Mouse (Mus musculus) kidney, embryonic 16.5 days (tissue): ENCODE measurements around the gene Sertad2. TPM values are rescaled to one million over a fixed set of nuclear protein-coding genes. Genes with fewer than 3 reads are reported as not detected.

Experiments used
- ATAC-seq: fragments of 200-750 bp; cut with Nextera tagmentation; 2 replicates; pipeline ENCODE4 v1.8.0; 2017; ENCODE audit warnings: moderate TSS enrichment; ENCODE audit not compliant: low FRiP score, low TSS enrichment
- H3K27ac ChIP-seq: fragments of 300-500 bp; sonication (generic); 2 replicates; pipeline ENCODE4 v1.5.1; 2014; ENCODE audit warnings: low read length
- H3K27me3 ChIP-seq: fragments of 300-500 bp; sonication (generic); 2 replicates; pipeline ENCODE4 v1.6.1; 2014; ENCODE audit warnings: low read length, control low read depth, mixed read lengths; ENCODE audit not compliant: insufficient read depth
- H3K36me3 ChIP-seq: fragments of 300-500 bp; sonication (generic); 2 replicates; pipeline ENCODE4 v1.6.1; 2014; ENCODE audit warnings: low read length, control low read depth, mixed read lengths; ENCODE audit not compliant: insufficient read depth
- H3K4me1 ChIP-seq: fragments of 300-500 bp; sonication (generic); 2 replicates; pipeline ENCODE4 v1.6.1; 2014; ENCODE audit warnings: low read length, control low read depth, mixed read lengths; ENCODE audit not compliant: insufficient read depth
- H3K4me2 ChIP-seq: fragments of 300-500 bp; sonication (generic); replicated peaks from 2 replicates; pipeline ENCODE4 v1.6.1; 2014; ENCODE audit warnings: low read depth, low read length
- H3K4me3 ChIP-seq: fragments of 300-500 bp; sonication (generic); 2 replicates; pipeline ENCODE4 v1.5.1; 2014; ENCODE audit warnings: mild to moderate bottlenecking, low read length
- H3K9ac ChIP-seq: fragments of 300-500 bp; sonication (generic); replicated peaks from 2 replicates; pipeline ENCODE4 v1.6.1; 2014; ENCODE audit warnings: low read length
- H3K9me3 ChIP-seq: fragments of 300-500 bp; sonication (generic); 2 replicates; pipeline ENCODE4 v1.6.1; 2016; ENCODE audit warnings: low read length, control low read depth
- WGBS: fragments of 180-500 bp; shearing (Covaris S2); extraction: QIAGEN DNeasy Blood & Tissue Kit; methylation state at CpG from one replicate; pipeline ENCODE4 v1.1.7; 2014; 5-methylcytosine and 5-hydroxymethylcytosine counted together
- polyA plus RNA-seq: library from polyadenylated mRNA; unstranded; fragments of >200 nt; fragmentation: Nextera tagmentation; extraction: Ambion mirVana; gene quantifications from 2 replicates; pipeline ENCODE4 v1.2.1, GENCODE M21; 2015

Sertad2 gene
- polyA plus RNA-seq, 1 experiment from 2014 or later: 33.1 TPM

GRCm38 (mm10) chr11:20559236-20559950 is 16.3 kb downstream of the Sertad2 start:
- Histone ChIP-seq H3K27ac (no peak overlapping the region), H3K36me3 (no peaks in the 10 kb centered on the region), H3K9ac (no peak overlapping the region), H3K9me3 (peaks cover 7% of the 10 kb centered on the region), H3K4me3 (no peak overlapping the region), H3K27me3 (no peaks in the 10 kb centered on the region), H3K4me2 (peak overlapping the region; percentile 5; the same call in 1 of the 2 replicates), H3K4me1 (peaks cover 18% of the 10 kb centered on the region; the same call in 1 of the 2 replicates)
- WGBS: 40% methylated on average over 11 of the region's 11 CpGs
- ATAC-seq: no peak

- Histone ChIP-seq H3K9ac (no peak overlapping the region), H3K4me1 (peaks cover 18% of the 10 kb centered on the region; the same call in 1 of the 2 replicates), H3K27ac (no peak overlapping the region), H3K36me3 (no peaks in the 10 kb centered on the region), H3K4me2 (no peak overlapping the region), H3K9me3 (peaks cover 7% of the 10 kb centered on the region), H3K27me3 (no peaks in the 10 kb centered on the region), H3K4me3 (no peak overlapping the region)
- ATAC-seq: no peak
- 60% methylated on average over 10 of the region's 10 CpGs for WGBS
Measured at GRCm38 (mm10) chr11:20559951-20560642, 17.0 kb downstream of the Sertad2 start.

GRCm38 (mm10) chr11:20561323-20562002 is 18.4 kb downstream of the Sertad2 start:
- H3K27me3 ChIP-seq: no peaks in the 10 kb centered on the region
- H3K27ac ChIP-seq: no peak overlapping the region
- peaks cover 18% of the 10 kb centered on the region; the same call in 1 of the 2 replicates for H3K4me1 ChIP-seq
- H3K36me3 ChIP-seq: no peaks in the 10 kb centered on the region
- peak overlapping the region; percentile 50 for H3K4me2 ChIP-seq
- ATAC-seq: peak; percentile 96
- WGBS: 7% methylated on average over 13 of the region's 13 CpGs
- peak overlapping the region; percentile 8; the same call in 1 of the 2 replicates for H3K9ac ChIP-seq
- peak overlapping the region; percentile 23 for H3K4me3 ChIP-seq
- H3K9me3 ChIP-seq: peaks cover 7% of the 10 kb centered on the region

GRCm38 (mm10) chr11:20565057-20565456 is 22.0 kb downstream of the Sertad2 start:
- Histone ChIP-seq H3K9me3 (peaks cover 7% of the 10 kb centered on the region), H3K4me2 (no peak overlapping the region), H3K9ac (no peak overlapping the region), H3K4me1 (peaks cover 7% of the 10 kb centered on the region; the same call in 1 of the 2 replicates), H3K27ac (no peak overlapping the region), H3K27me3 (no peaks in the 10 kb centered on the region), H3K4me3 (no peak overlapping the region), H3K36me3 (no peaks in the 10 kb centered on the region)
- no peak for ATAC-seq
- WGBS: 97% methylated on average over 4 of the region's 4 CpGs

- H3K36me3 ChIP-seq: no peaks in the 10 kb centered on the region
- 0 out of 2 replicates have a peak, but pooled peaks have one; percentile 49 for ATAC-seq
- no peak overlapping the region for H3K27ac ChIP-seq
- H3K4me2 ChIP-seq: no peak overlapping the region
- no peak overlapping the region for H3K4me3 ChIP-seq
- WGBS: 32% methylated on average over 5 of the region's 5 CpGs
- no peaks in the 10 kb centered on the region for H3K27me3 ChIP-seq
- H3K4me1 ChIP-seq: peaks cover 16% of the 10 kb centered on the region
- no peak overlapping the region for H3K9ac ChIP-seq
- H3K9me3 ChIP-seq: no peaks in the 10 kb centered on the region
Measured at GRCm38 (mm10) chr11:20571702-20572413, 28.8 kb downstream of the Sertad2 start.

GRCm38 (mm10) chr11:20576046-20576635 is 33.1 kb downstream of the Sertad2 start:
- Histone ChIP-seq H3K27me3 (no peaks in the 10 kb centered on the region), H3K9me3 (no peaks in the 10 kb centered on the region), H3K27ac (peak overlapping the region; percentile 31; the same call in 1 of the 2 replicates), H3K4me1 (peaks cover 16% of the 10 kb centered on the region), H3K4me3 (no peak overlapping the region), H3K36me3 (no peaks in the 10 kb centered on the region), H3K4me2 (0 out of 2 replicates have a peak overlapping the region, but pooled peaks have one; percentile 15), H3K9ac (no peak overlapping the region)
- 27% methylated on average over 8 of the region's 8 CpGs for WGBS
- peak; percentile 55; the same call in 1 of the 2 replicates for ATAC-seq

GRCm38 (mm10) chr11:20582758-20583157 is 39.7 kb downstream of the Sertad2 start:
- H3K27ac ChIP-seq: no peak overlapping the region
- H3K4me3 ChIP-seq: no peak overlapping the region
- no peak overlapping the region for H3K4me2 ChIP-seq
- ATAC-seq: no peak
- whole genome bisulfite sequencing: 99% methylated on average over 2 of the region's 2 CpGs
- no peak overlapping the region for H3K9ac ChIP-seq
- H3K27me3 ChIP-seq: no peaks in the 10 kb centered on the region
- H3K4me1 ChIP-seq: no peaks in the 10 kb centered on the region
- no peaks in the 10 kb centered on the region for H3K36me3 ChIP-seq
- no peaks in the 10 kb centered on the region for H3K9me3 ChIP-seq

- H3K4me1 ChIP-seq: 0 out of 2 replicates have a peak, but pooled peaks cover 2% of the 10 kb centered on the region
- H3K4me2 ChIP-seq: no peak overlapping the region
- no peaks in the 10 kb centered on the region for H3K9me3 ChIP-seq
- no peak overlapping the region for H3K4me3 ChIP-seq
- no peaks in the 10 kb centered on the region for H3K36me3 ChIP-seq
- ATAC-seq: no peak
- no peak overlapping the region for H3K9ac ChIP-seq
- WGBS: 69% methylated on average over 1 of the region's 1 CpGs
- no peak overlapping the region for H3K27ac ChIP-seq
- H3K27me3 ChIP-seq: no peaks in the 10 kb centered on the region
Measured at GRCm38 (mm10) chr11:20585297-20585696, 42.2 kb downstream of the Sertad2 start.

- Histone ChIP-seq H3K4me1 (0 out of 2 replicates have a peak, but pooled peaks cover 2% of the 10 kb centered on the region), H3K9ac (no peak overlapping the region), H3K9me3 (no peaks in the 10 kb centered on the region), H3K4me3 (no peak overlapping the region), H3K4me2 (no peak overlapping the region), H3K27ac (no peak overlapping the region), H3K36me3 (no peaks in the 10 kb centered on the region), H3K27me3 (no peaks in the 10 kb centered on the region)
- ATAC-seq: no peak
Measured at GRCm38 (mm10) chr11:20586180-20586579, 43.1 kb downstream of the Sertad2 start.
